Mouse (Mus musculus): ENCODE measurements at regions not wholly inside any gene's neighbourhood (a gene's known extent, or its start where the extent isn't known, plus 50 kb on each side); places are given as distances from the start of the nearest gene placed in this dataset.

GRCm38 (mm10) chr2:51073040-51073594, 75.8 kb downstream of the Rnd3 start:
- no peak overlapping the region for H3K4me3 ChIP-seq
- H3K4me2 ChIP-seq (ENCODE audit: low read depth), result no peak overlapping the region
- no peaks in the 10 kb centered on the region for H3K79me2 ChIP-seq (ENCODE audit: control insufficient read depth, insufficient read depth)
- H3ac ChIP-seq (ENCODE audit: control insufficient read depth, insufficient read length), result no peak overlapping the region
- TF ChIP-seq MYOD1 (IDR thresholded peaks at IDR 0.05; ENCODE audit: control insufficient read depth in 1 of 3, insufficient read length in 2 of 3, low read depth in 2 of 3), result no peak
- no peaks in the 10 kb centered on the region for H3K36me3 ChIP-seq (ENCODE audit: control insufficient read depth, insufficient read depth)
- H3K27me3 ChIP-seq (ENCODE audit: control insufficient read depth, insufficient read depth, insufficient read length), result no peaks in the 10 kb centered on the region

DNA sequence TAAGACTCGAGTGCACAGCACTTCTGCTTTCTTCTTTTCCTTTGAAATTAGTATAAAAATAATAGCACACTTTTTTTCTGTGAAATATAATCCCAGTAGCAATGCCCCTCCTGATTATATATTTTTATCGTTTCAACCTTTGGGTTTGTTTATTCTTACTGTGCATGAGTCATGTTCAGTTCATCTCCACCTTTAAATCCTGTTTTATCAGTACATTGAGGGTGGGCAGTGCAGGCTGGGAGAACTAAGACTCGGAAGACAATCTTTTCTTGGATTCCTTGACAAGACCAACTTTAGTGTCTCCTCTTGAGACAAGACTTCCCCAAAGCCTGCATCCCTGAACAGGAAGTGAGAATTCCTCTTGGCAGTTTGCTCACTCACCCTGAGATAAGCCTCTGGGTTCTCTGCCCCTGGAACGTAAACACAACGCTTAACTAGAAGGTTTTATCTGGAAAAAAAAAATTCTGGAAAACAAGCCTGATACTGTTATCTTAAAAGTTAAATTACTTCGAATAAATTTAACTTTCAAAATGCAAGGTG, 76.5 kb downstream of the Rnd3 start:
- Histone ChIP-seq H3K36me3 (ENCODE audit: control insufficient read depth, insufficient read depth) (no peaks in the 10 kb centered on the region), H3K79me2 (ENCODE audit: control insufficient read depth, insufficient read depth) (no peaks in the 10 kb centered on the region), H3ac (ENCODE audit: control insufficient read depth, insufficient read length) (no peak overlapping the region), H3K4me3 (no peak overlapping the region), H3K27me3 (ENCODE audit: control insufficient read depth, insufficient read depth, insufficient read length) (no peaks in the 10 kb centered on the region), H3K4me2 (ENCODE audit: low read depth) (no peak overlapping the region)
- TF ChIP-seq TCF12 (IDR thresholded peaks at IDR 0.05; ENCODE audit: insufficient read depth, poor library complexity, severe bottlenecking) (no peak), TCF3 (IDR thresholded peaks at IDR 0.05; ENCODE audit: insufficient read length, low read depth) (no peak), SRF (IDR thresholded peaks at IDR 0.05; ENCODE audit: control insufficient read depth, insufficient read length, low read depth) (no peak), CEBPB (IDR thresholded peaks at IDR 0.05; ENCODE audit: insufficient read depth, poor library complexity, severe bottlenecking) (no peak), MYOD1 (IDR thresholded peaks at IDR 0.05; ENCODE audit: control insufficient read depth in 1 of 3, insufficient read length in 2 of 3, low read depth in 2 of 3) (no peak), REST (IDR thresholded peaks at IDR 0.05; ENCODE audit: insufficient read depth, insufficient read length) (no peak), POLR2A (IDR thresholded peaks at IDR 0.05; ENCODE audit: insufficient read length, low read depth) (no peak), USF1 (IDR thresholded peaks at IDR 0.05; ENCODE audit: low read depth) (no peak), MYOG (IDR thresholded peaks at IDR 0.05; ENCODE audit: control insufficient read depth in 1 of 3, insufficient read depth in 1 of 3, insufficient read length in 2 of 3, low read depth in 2 of 3) (no peak), E2F4 (IDR thresholded peaks at IDR 0.05; ENCODE audit: insufficient read depth) (no peak), MAX (IDR thresholded peaks at IDR 0.05; ENCODE audit: low read depth) (no peak), POLR2AphosphoS2 (IDR thresholded peaks at IDR 0.05; ENCODE audit: insufficient read length, low read depth) (no peak)

GRCm38 (mm10) chr2:51070902-51071301, 78.0 kb downstream of the Rnd3 start:
- Histone ChIP-seq H3K36me3 (ENCODE audit: control insufficient read depth, insufficient read depth) (no peaks in the 10 kb centered on the region), H3ac (ENCODE audit: control insufficient read depth, insufficient read length) (no peak overlapping the region), H3K79me2 (ENCODE audit: control insufficient read depth, insufficient read depth) (no peaks in the 10 kb centered on the region), H3K4me2 (ENCODE audit: low read depth) (no peak overlapping the region), H3K27me3 (ENCODE audit: control insufficient read depth, insufficient read depth, insufficient read length) (no peaks in the 10 kb centered on the region), H3K4me3 (no peak overlapping the region)
- no peak for TF ChIP-seq MAX (IDR thresholded peaks at IDR 0.05; ENCODE audit: low read depth)
- TF ChIP-seq MYOG (IDR thresholded peaks at IDR 0.05; ENCODE audit: control insufficient read depth in 1 of 3, insufficient read depth in 1 of 3, insufficient read length in 2 of 3, low read depth in 2 of 3), result no peak
- TF ChIP-seq USF1 (IDR thresholded peaks at IDR 0.05; ENCODE audit: low read depth), result no peak
- TF ChIP-seq POLR2AphosphoS2 (IDR thresholded peaks at IDR 0.05; ENCODE audit: insufficient read length, low read depth), result no peak
- no peak for TF ChIP-seq POLR2A (IDR thresholded peaks at IDR 0.05; ENCODE audit: insufficient read length, low read depth)
- TF ChIP-seq CEBPB (IDR thresholded peaks at IDR 0.05; ENCODE audit: insufficient read depth, poor library complexity, severe bottlenecking), result no peak
- no peak for TF ChIP-seq TCF12 (IDR thresholded peaks at IDR 0.05; ENCODE audit: insufficient read depth, poor library complexity, severe bottlenecking)
- no peak for TF ChIP-seq TCF3 (IDR thresholded peaks at IDR 0.05; ENCODE audit: insufficient read length, low read depth)
- no peak for TF ChIP-seq MYOD1 (IDR thresholded peaks at IDR 0.05; ENCODE audit: control insufficient read depth in 1 of 3, insufficient read length in 2 of 3, low read depth in 2 of 3)
- no peak for TF ChIP-seq SRF (IDR thresholded peaks at IDR 0.05; ENCODE audit: control insufficient read depth, insufficient read length, low read depth)
- TF ChIP-seq REST (IDR thresholded peaks at IDR 0.05; ENCODE audit: insufficient read depth, insufficient read length), result no peak
- no peak for TF ChIP-seq E2F4 (IDR thresholded peaks at IDR 0.05; ENCODE audit: insufficient read depth)

- H3K4me3 ChIP-seq, result no peak overlapping the region
- H3ac ChIP-seq (ENCODE audit: control insufficient read depth, insufficient read length), result no peak overlapping the region
- H3K27me3 ChIP-seq (ENCODE audit: control insufficient read depth, insufficient read depth, insufficient read length), result no peaks in the 10 kb centered on the region
- no peaks in the 10 kb centered on the region for H3K36me3 ChIP-seq (ENCODE audit: control insufficient read depth, insufficient read depth)
- TF ChIP-seq SRF (IDR thresholded peaks at IDR 0.05; ENCODE audit: control insufficient read depth, insufficient read length, low read depth) (no peak), TCF3 (IDR thresholded peaks at IDR 0.05; ENCODE audit: insufficient read length, low read depth) (no peak), REST (IDR thresholded peaks at IDR 0.05; ENCODE audit: insufficient read depth, insufficient read length) (no peak), USF1 (IDR thresholded peaks at IDR 0.05; ENCODE audit: low read depth) (no peak), CEBPB (IDR thresholded peaks at IDR 0.05; ENCODE audit: insufficient read depth, poor library complexity, severe bottlenecking) (no peak), MYOD1 (IDR thresholded peaks at IDR 0.05; ENCODE audit: control insufficient read depth in 1 of 3, insufficient read length in 2 of 3, low read depth in 2 of 3) (no peak), E2F4 (IDR thresholded peaks at IDR 0.05; ENCODE audit: insufficient read depth) (no peak), MYOG (IDR thresholded peaks at IDR 0.05; ENCODE audit: control insufficient read depth in 1 of 3, insufficient read depth in 1 of 3, insufficient read length in 2 of 3, low read depth in 2 of 3) (no peak), MAX (IDR thresholded peaks at IDR 0.05; ENCODE audit: low read depth) (no peak), POLR2AphosphoS2 (IDR thresholded peaks at IDR 0.05; ENCODE audit: insufficient read length, low read depth) (no peak), POLR2A (IDR thresholded peaks at IDR 0.05; ENCODE audit: insufficient read length, low read depth) (no peak), TCF12 (IDR thresholded peaks at IDR 0.05; ENCODE audit: insufficient read depth, poor library complexity, severe bottlenecking) (no peak)
- no peaks in the 10 kb centered on the region for H3K79me2 ChIP-seq (ENCODE audit: control insufficient read depth, insufficient read depth)
- no peak overlapping the region for H3K4me2 ChIP-seq (ENCODE audit: low read depth)
Measured at GRCm38 (mm10) chr2:51066423-51066831, 82.5 kb downstream of the Rnd3 start.

DNA sequence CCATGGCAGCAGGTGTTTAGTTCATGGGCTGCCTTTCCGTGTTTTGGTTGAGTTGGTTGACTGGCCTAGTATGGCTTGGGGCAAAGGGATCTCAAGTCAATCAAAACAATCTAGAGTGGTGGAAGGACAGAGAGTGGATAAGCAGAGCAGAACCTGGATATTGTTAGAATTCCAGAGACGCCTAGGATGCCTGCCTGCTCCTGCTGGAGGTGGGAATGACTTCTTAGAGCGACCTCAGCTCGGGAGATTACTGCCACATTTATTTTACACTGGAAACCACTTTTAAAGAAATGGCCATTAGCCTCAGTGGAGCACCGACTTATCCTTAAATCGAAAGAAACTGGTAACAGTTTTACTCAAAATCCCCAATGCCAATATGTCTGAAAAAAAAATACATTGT, 83.1 kb downstream of the Rnd3 start:
- no peaks in the 10 kb centered on the region for H3K79me2 ChIP-seq (ENCODE audit: control insufficient read depth, insufficient read depth)
- TF ChIP-seq E2F4 (IDR thresholded peaks at IDR 0.05; ENCODE audit: insufficient read depth) (no peak), SRF (IDR thresholded peaks at IDR 0.05; ENCODE audit: control insufficient read depth, insufficient read length, low read depth) (no peak), POLR2A (IDR thresholded peaks at IDR 0.05; ENCODE audit: insufficient read length, low read depth) (no peak), MYOG (IDR thresholded peaks at IDR 0.05; ENCODE audit: control insufficient read depth in 1 of 3, insufficient read depth in 1 of 3, insufficient read length in 2 of 3, low read depth in 2 of 3) (no peak), POLR2AphosphoS2 (IDR thresholded peaks at IDR 0.05; ENCODE audit: insufficient read length, low read depth) (no peak), USF1 (IDR thresholded peaks at IDR 0.05; ENCODE audit: low read depth) (no peak), MYOD1 (IDR thresholded peaks at IDR 0.05; ENCODE audit: control insufficient read depth in 1 of 3, insufficient read length in 2 of 3, low read depth in 2 of 3) (no peak), TCF3 (IDR thresholded peaks at IDR 0.05; ENCODE audit: insufficient read length, low read depth) (no peak), REST (IDR thresholded peaks at IDR 0.05; ENCODE audit: insufficient read depth, insufficient read length) (no peak), CEBPB (IDR thresholded peaks at IDR 0.05; ENCODE audit: insufficient read depth, poor library complexity, severe bottlenecking) (no peak), MAX (IDR thresholded peaks at IDR 0.05; ENCODE audit: low read depth) (no peak), TCF12 (IDR thresholded peaks at IDR 0.05; ENCODE audit: insufficient read depth, poor library complexity, severe bottlenecking) (no peak)
- no peak overlapping the region for H3K4me3 ChIP-seq
- no peak overlapping the region for H3ac ChIP-seq (ENCODE audit: control insufficient read depth, insufficient read length)
- no peak overlapping the region for H3K4me2 ChIP-seq (ENCODE audit: low read depth)
- no peaks in the 10 kb centered on the region for H3K27me3 ChIP-seq (ENCODE audit: control insufficient read depth, insufficient read depth, insufficient read length)
- H3K36me3 ChIP-seq (ENCODE audit: control insufficient read depth, insufficient read depth), result no peaks in the 10 kb centered on the region

Measured in myocyte (in vitro differentiated cells).